Mouse (Mus musculus) brain, embryonic 14.5 days (tissue): ENCODE results near the gene Ripor3.

Experiments used
- CTCF ChIP-seq: fragments of 200-500 bp; IDR thresholded peaks from 2 replicates; pipeline ENCODE4 v1.5.1; 2012; ENCODE audit warnings: inconsistent platforms, mild to moderate bottlenecking, moderate library complexity, borderline replicate concordance; ENCODE audit not compliant: insufficient read depth, insufficient read length; ENCODE audit errors: extremely low read depth
- POLR2A ChIP-seq: fragments of 200-500 bp; IDR thresholded peaks from 2 replicates; pipeline ENCODE4 v1.6.1; 2012; ENCODE audit warnings: mild to moderate bottlenecking, inconsistent platforms, borderline replicate concordance; ENCODE audit not compliant: poor library complexity, insufficient read depth, insufficient read length, severe bottlenecking; ENCODE audit errors: extremely low read depth

DNA sequence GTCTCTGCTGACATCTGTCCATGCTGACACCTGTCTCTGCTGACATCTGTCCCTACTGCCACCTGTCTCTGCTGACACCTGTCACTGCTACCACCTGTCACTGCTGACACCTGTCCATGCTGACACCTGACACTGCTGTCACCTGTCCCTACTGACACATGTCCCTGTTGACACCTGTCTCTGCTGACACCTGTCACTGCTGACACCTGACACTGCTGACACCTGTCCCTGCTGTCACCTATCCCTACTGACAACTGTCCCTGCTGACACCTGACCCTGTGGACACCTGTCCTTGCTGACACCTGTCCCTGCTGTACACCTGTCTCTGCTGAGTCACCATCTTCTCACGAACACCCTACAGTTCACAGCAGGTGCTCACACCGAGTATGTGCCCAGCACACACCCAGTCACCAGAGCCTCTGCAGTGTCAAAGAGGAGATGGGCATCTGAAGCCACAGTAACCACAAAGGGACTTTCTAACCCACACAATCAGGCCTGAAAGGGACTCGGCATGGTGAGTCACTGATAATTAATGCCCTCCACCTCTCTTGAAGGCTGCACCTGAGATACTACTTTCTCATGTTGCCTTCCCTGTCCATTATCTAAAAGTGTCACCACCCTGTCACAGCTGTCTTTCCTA lies 13.5 kb upstream of the Ripor3 start:
- TF ChIP-seq CTCF (no peak), POLR2A (no peak)
